7 mouse cellular contexts compared by ENCODE assay signal in the genomic region with DNA sequence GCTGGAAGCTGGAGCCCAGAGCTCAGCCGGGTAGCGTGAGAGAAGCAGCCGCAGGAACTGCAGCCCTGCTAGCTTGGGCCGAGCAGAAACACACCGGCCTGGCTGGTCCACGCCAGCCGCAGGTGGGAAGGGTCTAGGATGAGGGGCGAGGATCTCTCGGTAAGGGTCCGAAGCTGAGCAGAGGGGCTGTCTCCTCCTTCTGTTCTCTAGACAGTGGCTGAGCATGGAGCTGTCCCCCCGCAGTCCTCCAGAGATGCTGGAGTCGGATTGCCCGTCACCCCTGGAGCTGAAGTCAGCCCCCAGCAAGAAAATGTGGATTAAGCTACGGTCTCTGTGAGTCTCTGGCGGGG. TPM values are rescaled to one million over a fixed set of nuclear protein-coding genes. Genes with fewer than 3 reads are reported as not detected.
DNase-seq lines count a peak whose midpoint lies in the region; ATAC-seq and TF ChIP-seq lines count a peak whose summit lies in the region.

No protein-coding gene starts in this region.

- 3% methylated on average over 15 of the region's 15 CpGs for WGBS in lung, adult 2 months
- WGBS in forebrain, embryonic 10.5 days = under 1% methylated on average over 15 of the region's 15 CpGs
- under 1% methylated on average over 15 of the region's 15 CpGs for WGBS in intestine, embryonic 16.5 days
- under 1% methylated on average over 15 of the region's 15 CpGs for WGBS in neural tube, embryonic 14.5 days

- H3K9me3 ChIP-seq in forebrain, embryonic 10.5 days = no peaks in the 10 kb centered on the region
- H3K9me3 ChIP-seq in intestine, embryonic 16.5 days (ENCODE audit: control insufficient read depth, low read length) = no peaks in the 10 kb centered on the region
- H3K9me3 ChIP-seq in neural tube, embryonic 14.5 days (ENCODE audit: control insufficient read depth, low read length) = no peaks in the 10 kb centered on the region

- H3K36me3 ChIP-seq in forebrain, embryonic 10.5 days (replicated peaks) = no peaks in the 10 kb centered on the region
- H3K36me3 ChIP-seq in intestine, embryonic 16.5 days (ENCODE audit: control insufficient read depth, insufficient read depth, low read length) = no peaks in the 10 kb centered on the region
- H3K36me3 ChIP-seq in neural tube, embryonic 14.5 days (ENCODE audit: control insufficient read depth, insufficient read depth, low read length) = no peaks in the 10 kb centered on the region

- TF ChIP-seq POLR2A in lung, adult 2 months (IDR thresholded peaks at IDR 0.05; ENCODE audit: borderline replicate concordance, extremely low read depth, low read depth, low read length) = no peak

- peak; percentile 8 for DNase-seq in lung, adult 2 months
- DNase-seq in lung, postnatal 4 days = no peak
- peak; percentile 39 for DNase-seq in forebrain, embryonic 10.5 days (ENCODE audit: extremely low spot score, low spot score)
- DNase-seq in layer of hippocampus, adult 9-11 months = no peak
- DNase-seq in T-cell, adult 2 months (ENCODE audit: low spot score) = no peak

- TF ChIP-seq CTCF in lung, adult 2 months (IDR thresholded peaks at IDR 0.05; ENCODE audit: insufficient read depth, low read length) = no peak

- H3K4me2 ChIP-seq in intestine, embryonic 16.5 days (ENCODE audit: low read depth, low read length) = peak overlapping the region; percentile 98
- H3K4me2 ChIP-seq in neural tube, embryonic 14.5 days (ENCODE audit: low read depth, low read length) = peak overlapping the region; percentile 72

- ATAC-seq in intestine, embryonic 16.5 days = peak; percentile 61
- ATAC-seq in neural tube, embryonic 14.5 days (ENCODE audit: low read depth) = peak; percentile 59

- no peaks in the 10 kb centered on the region; the same call in 1 of the 2 replicates for H3K4me1 ChIP-seq in lung, adult 2 months (ENCODE audit: control insufficient read depth, insufficient read depth, low read length)
- H3K4me1 ChIP-seq in forebrain, embryonic 10.5 days = peaks cover 37% of the 10 kb centered on the region
- peaks cover 9% of the 10 kb centered on the region; the same call in 1 of the 2 replicates for H3K4me1 ChIP-seq in intestine, embryonic 16.5 days (ENCODE audit: control insufficient read depth, insufficient read depth, low read length)
- peaks cover 22% of the 10 kb centered on the region for H3K4me1 ChIP-seq in neural tube, embryonic 14.5 days (ENCODE audit: control insufficient read depth, insufficient read depth, low read length)

- peak overlapping the region; percentile 88 for H3K27ac ChIP-seq in forebrain, embryonic 10.5 days
- no peak overlapping the region for H3K27ac ChIP-seq in intestine, embryonic 16.5 days (ENCODE audit: low read length)
- peak overlapping the region; percentile 74 for H3K27ac ChIP-seq in neural tube, embryonic 14.5 days (ENCODE audit: low read depth, low read length)

- peak overlapping the region; percentile 66 for H3K9ac ChIP-seq in intestine, embryonic 16.5 days (ENCODE audit: low read depth, low read length)
- peak overlapping the region; percentile 85 for H3K9ac ChIP-seq in neural tube, embryonic 14.5 days (replicated peaks; ENCODE audit: low read depth, low read length)

- peak overlapping the region; percentile 57 for H3K4me3 ChIP-seq in lung, adult 2 months (replicated peaks; ENCODE audit: extremely low read depth, low read depth, low read length)
- peak overlapping the region; percentile 64 for H3K4me3 ChIP-seq in forebrain, embryonic 10.5 days
- H3K4me3 ChIP-seq in intestine, embryonic 16.5 days (ENCODE audit: low read length) = peak overlapping the region; percentile 59
- H3K4me3 ChIP-seq in neural tube, embryonic 14.5 days (ENCODE audit: low read depth, low read length) = peak overlapping the region; percentile 68

- peaks cover 77% of the 10 kb centered on the region for H3K27me3 ChIP-seq in forebrain, embryonic 10.5 days (ENCODE audit: poor library complexity, severe bottlenecking)
- peaks cover 29% of the 10 kb centered on the region for H3K27me3 ChIP-seq in intestine, embryonic 16.5 days (replicated peaks; ENCODE audit: control insufficient read depth, insufficient read depth, low read length)
- H3K27me3 ChIP-seq in neural tube, embryonic 14.5 days (ENCODE audit: control insufficient read depth, insufficient read depth, low read length) = no peaks in the 10 kb centered on the region

RNA-seq across cellular contexts. Expression of a gene that starts 0.4 kb away (rescaled TPM):
- 6.8 and 8.0 TPM in 2 replicates for polyA plus RNA-seq in lung, adult 2 months (2012; rRNA removed)
- 19.1 and 19.6 TPM in 2 replicates for polyA plus RNA-seq in forebrain, embryonic 10.5 days (2016; fragmentation: Nextera tagmentation; extraction: Ambion mirVana)
- 5.1 and 5.8 TPM in 2 replicates for polyA plus RNA-seq in intestine, embryonic 16.5 days (2015; fragmentation: Nextera tagmentation; extraction: Ambion mirVana)
- polyA plus RNA-seq in neural tube, embryonic 14.5 days (2014; fragmentation: Nextera tagmentation; extraction: Ambion mirVana) = 99.0 and 99.6 TPM in 2 replicates

RNA-seq across cellular contexts. Expression of a gene that starts 34.6 kb away (rescaled TPM):
- polyA plus RNA-seq in lung, adult 2 months (2012; rRNA removed) = 6.9 and 9.0 TPM in 2 replicates
- 34.4 and 36.0 TPM in 2 replicates for polyA plus RNA-seq in forebrain, embryonic 10.5 days (2016; fragmentation: Nextera tagmentation; extraction: Ambion mirVana)
- polyA plus RNA-seq in intestine, embryonic 16.5 days (2015; fragmentation: Nextera tagmentation; extraction: Ambion mirVana) = 7.5 and 8.4 TPM in 2 replicates
- 98.6 and 110 TPM in 2 replicates for polyA plus RNA-seq in neural tube, embryonic 14.5 days (2014; fragmentation: Nextera tagmentation; extraction: Ambion mirVana)

RNA-seq across cellular contexts. Expression of a gene that starts 49.6 kb away (rescaled TPM):
- 12.4 and 18.3 TPM in 2 replicates for polyA plus RNA-seq in lung, adult 2 months (2012; rRNA removed)
- polyA plus RNA-seq in forebrain, embryonic 10.5 days (2016; fragmentation: Nextera tagmentation; extraction: Ambion mirVana) = 1.2 and 1.3 TPM in 2 replicates
- 3.7 and 3.8 TPM in 2 replicates for polyA plus RNA-seq in intestine, embryonic 16.5 days (2015; fragmentation: Nextera tagmentation; extraction: Ambion mirVana)
- polyA plus RNA-seq in neural tube, embryonic 14.5 days (2014; fragmentation: Nextera tagmentation; extraction: Ambion mirVana) = 1.5 and 2.0 TPM in 2 replicates

RNA-seq across cellular contexts. Expression of a gene that starts 55.0 kb away (rescaled TPM):
- not detected in 2 replicates for polyA plus RNA-seq in lung, adult 2 months (2012; rRNA removed)
- polyA plus RNA-seq in forebrain, embryonic 10.5 days (2016; fragmentation: Nextera tagmentation; extraction: Ambion mirVana) = 0.41 TPM in 1 of 2 replicates, not detected in the other
- polyA plus RNA-seq in intestine, embryonic 16.5 days (2015; fragmentation: Nextera tagmentation; extraction: Ambion mirVana) = not detected in 2 replicates
- not detected in 2 replicates for polyA plus RNA-seq in neural tube, embryonic 14.5 days (2014; fragmentation: Nextera tagmentation; extraction: Ambion mirVana)

Comparison
In these comparisons a context has a peak if more than half of its experiments do, and no peak if none do; other contexts are left out.
1. DNase-seq: peak in lung, adult 2 months (single experiment) and forebrain, embryonic 10.5 days (single experiment); none in lung, postnatal 4 days (0 of 2), layer of hippocampus, adult 9-11 months (single experiment) and T-cell, adult 2 months (single experiment).
2. Peak in every context shown above with its lines, with median percentiles within 50 percentile points of each other: H3K4me3 ChIP-seq.